Mouse (Mus musculus) forelimb bud, embryonic 11.5 days (tissue): ENCODE data around the gene Vwc2.
A peak's percentile ranks its signal among the peaks of the same experiment; 100 is the strongest.

Experiments used
- DNase-seq: peaks from one replicate; pipeline ENCODE4 v3.0.0-alpha.2; 2012; ENCODE audit warnings: low read depth, low spot score

The Vwc2 gene

GRCm38 (mm10) chr11:11113576-11114233 is at the start of gene Vwc2:
Gene Vwc2, plus strand, starts transcription at chr11:11114223.
- no peak for DNase-seq

GRCm38 (mm10) chr11:11088162-11088756 is 25.8 kb upstream of the Vwc2 start:
- no peak for DNase-seq

GRCm38 (mm10) chr11:11097606-11098005 is 16.4 kb upstream of the Vwc2 start:
- no peak for DNase-seq

GRCm38 (mm10) chr11:11098282-11098681 is 15.7 kb upstream of the Vwc2 start:
- DNase-seq = no peak

- DNase-seq = no peak
Measured at GRCm38 (mm10) chr11:11099011-11099410, 15.0 kb upstream of the Vwc2 start.

GRCm38 (mm10) chr11:11102182-11102581 is 11.8 kb upstream of the Vwc2 start:
- DNase-seq = no peak

GRCm38 (mm10) chr11:11102620-11103019 is 11.4 kb upstream of the Vwc2 start:
- DNase-seq = no peak

- DNase-seq = no peak
Measured at GRCm38 (mm10) chr11:11108922-11109321, 5.1 kb upstream of the Vwc2 start.

GRCm38 (mm10) chr11:11114234-11115030 is 409 bp downstream of the Vwc2 start:
- DNase-seq = no peak

- no peak for DNase-seq
Measured at GRCm38 (mm10) chr11:11115031-11115647, 1.1 kb downstream of the Vwc2 start.

- DNase-seq = no peak
Measured at GRCm38 (mm10) chr11:11115648-11116590, 1.9 kb downstream of the Vwc2 start.

- DNase-seq = no peak
Measured at GRCm38 (mm10) chr11:11116736-11117135, 2.7 kb downstream of the Vwc2 start.

- no peak for DNase-seq
Measured at GRCm38 (mm10) chr11:11122866-11123265, 8.8 kb downstream of the Vwc2 start.

- peak; percentile 48 for DNase-seq
Measured at GRCm38 (mm10) chr11:11131414-11132077, 17.5 kb downstream of the Vwc2 start.

- no peak for DNase-seq
Measured at GRCm38 (mm10) chr11:11140622-11141021, 26.6 kb downstream of the Vwc2 start.

GRCm38 (mm10) chr11:11152681-11153080 is 38.7 kb downstream of the Vwc2 start:
- no peak for DNase-seq

- DNase-seq = no peak
Measured at GRCm38 (mm10) chr11:11171396-11171795, 57.4 kb downstream of the Vwc2 start.

- DNase-seq = no peak
Measured at GRCm38 (mm10) chr11:11175259-11175658, 61.2 kb downstream of the Vwc2 start.

GRCm38 (mm10) chr11:11182705-11183104 is 68.7 kb downstream of the Vwc2 start:
- no peak for DNase-seq

- DNase-seq = no peak
Measured at GRCm38 (mm10) chr11:11223162-11223561, 109.1 kb downstream of the Vwc2 start.

GRCm38 (mm10) chr11:11239346-11239745 is 125.3 kb downstream of the Vwc2 start:
- DNase-seq = peak; percentile 6
